12 mouse cellular contexts compared by ENCODE assay signal in the genomic region with DNA sequence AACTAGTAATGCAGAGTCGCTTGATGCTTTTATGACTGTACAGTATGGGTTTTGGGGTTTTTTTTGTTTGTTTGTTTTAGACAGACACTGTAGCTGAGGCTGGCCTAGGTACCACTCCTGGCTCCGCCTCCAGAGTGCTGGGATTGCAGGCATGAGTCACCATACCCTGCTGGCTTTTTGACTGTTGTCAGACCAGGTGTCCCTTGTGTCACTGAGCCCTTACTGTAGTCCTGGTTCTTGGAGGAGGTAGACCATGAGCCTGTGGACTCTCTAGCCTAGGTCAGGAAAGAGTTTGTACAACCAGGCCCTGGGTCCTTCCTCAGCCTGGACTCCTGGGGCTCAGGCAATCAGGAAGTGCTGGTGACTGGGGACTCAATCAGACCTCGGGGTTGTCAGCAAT. TPM values are rescaled to one million over a fixed set of nuclear protein-coding genes. Genes with fewer than 3 reads are reported as not detected.
DNase-seq lines count a peak whose midpoint lies in the region; ATAC-seq and TF ChIP-seq lines count a peak whose summit lies in the region.
"Had no signal": no experiment of that assay in that cellular context is flagged by ENCODE, and none has a peak within 500 bp of the region (broad histone marks: within the 10 kb centered on the region; RNA-seq: fewer than 3 reads in every experiment).

No protein-coding gene starts in this region.

- no peak for ATAC-seq in embryonic facial prominence, embryonic 13.5 days (ENCODE audit: insufficient number of reproducible peaks, insufficient read depth, low FRiP score, low TSS enrichment, low read depth)
- ATAC-seq in liver, postnatal 0 days: 0 out of 2 replicates have a peak, but pooled peaks have one; percentile 25

- H3K9me3 ChIP-seq in heart, embryonic 10.5 days: no peaks in the 10 kb centered on the region
- no peaks in the 10 kb centered on the region for H3K9me3 ChIP-seq in embryonic facial prominence, embryonic 13.5 days
- H3K9me3 ChIP-seq in liver, postnatal 0 days (ENCODE audit: low read length): no peaks in the 10 kb centered on the region
- H3K9me3 ChIP-seq: neural tube, embryonic 15.5 days had no signal

- 67% methylated on average over 3 of the region's 3 CpGs for WGBS in heart, embryonic 10.5 days
- 77% methylated on average over 3 of the region's 3 CpGs for WGBS in embryonic facial prominence, embryonic 13.5 days
- WGBS in liver, postnatal 0 days (ENCODE audit: insufficient replicate concordance): 52% methylated on average over 3 of the region's 3 CpGs

- no peak overlapping the region for H3K4me3 ChIP-seq in heart, embryonic 10.5 days
- no peak overlapping the region for H3K4me3 ChIP-seq in embryonic facial prominence, embryonic 13.5 days
- H3K4me3 ChIP-seq in liver, postnatal 0 days (ENCODE audit: low read depth, low read length): no peak overlapping the region
- H3K4me3 ChIP-seq: neural tube, embryonic 15.5 days had no signal

- no peaks in the 10 kb centered on the region for H3K27me3 ChIP-seq in heart, embryonic 10.5 days (ENCODE audit: insufficient read depth, poor library complexity, severe bottlenecking)
- no peaks in the 10 kb centered on the region for H3K27me3 ChIP-seq in embryonic facial prominence, embryonic 13.5 days
- no peaks in the 10 kb centered on the region for H3K27me3 ChIP-seq in liver, postnatal 0 days (ENCODE audit: insufficient read depth, low read length)

- H3K9ac ChIP-seq in embryonic facial prominence, embryonic 13.5 days: no peak overlapping the region
- no peak overlapping the region for H3K9ac ChIP-seq in liver, postnatal 0 days (replicated peaks)
- H3K9ac ChIP-seq: neural tube, embryonic 15.5 days had no signal

- no peak for TF ChIP-seq EP300 in liver, postnatal 0 days (IDR thresholded peaks at IDR 0.05; ENCODE audit: low read depth)

- H3K4me1 ChIP-seq in heart, embryonic 10.5 days: peaks cover 54% of the 10 kb centered on the region
- H3K4me1 ChIP-seq in embryonic facial prominence, embryonic 13.5 days: peaks cover 77% of the 10 kb centered on the region
- peaks cover 43% of the 10 kb centered on the region for H3K4me1 ChIP-seq in liver, postnatal 0 days (ENCODE audit: insufficient read depth)

- H3K36me3 ChIP-seq in heart, embryonic 10.5 days: 0 out of 2 replicates have a peak, but pooled peaks cover 3% of the 10 kb centered on the region
- H3K36me3 ChIP-seq in embryonic facial prominence, embryonic 13.5 days: no peaks in the 10 kb centered on the region
- no peaks in the 10 kb centered on the region for H3K36me3 ChIP-seq in liver, postnatal 0 days (replicated peaks; ENCODE audit: insufficient read depth, low read length)
- H3K36me3 ChIP-seq: neural tube, embryonic 15.5 days had no signal

- 0 out of 2 replicates have a peak overlapping the region, but pooled peaks have one; percentile 1 for H3K4me2 ChIP-seq in embryonic facial prominence, embryonic 13.5 days
- H3K4me2 ChIP-seq in liver, postnatal 0 days (ENCODE audit: low read depth, low read length): no peak overlapping the region
- H3K4me2 ChIP-seq: midbrain, embryonic 11.5 days; neural tube, embryonic 15.5 days had no signal

- 0 out of 2 replicates have a peak overlapping the region, but pooled peaks have one; percentile 17 for H3K27ac ChIP-seq in heart, embryonic 10.5 days
- H3K27ac ChIP-seq in embryonic facial prominence, embryonic 13.5 days: peak overlapping the region; percentile 74
- H3K27ac ChIP-seq in liver, postnatal 0 days (ENCODE audit: low read depth): no peak overlapping the region
- H3K27ac ChIP-seq: kidney, postnatal 0 days; neural tube, embryonic 15.5 days had no signal

- intact Hi-C loops in heart, postnatal 25 days (cut with DNase I): no loop called here
- intact Hi-C loops in left cerebral cortex, postnatal 14 days (cut with DNase I): no loop called here

- TF ChIP-seq CTCF in liver, postnatal 0 days (IDR thresholded peaks at IDR 0.05; ENCODE audit: low read depth): no peak

- DNase-seq in heart, embryonic 10.5 days (ENCODE audit: low spot score): no peak
- no peak for DNase-seq in heart, postnatal 25 days (ENCODE audit: low spot score)
- DNase-seq in adrenal gland, postnatal 25 days: peak; percentile 39
- no peak for DNase-seq in liver, postnatal 0 days
- no peak for DNase-seq in left cerebral cortex, postnatal 14 days (ENCODE audit: low spot score in 2 of 2)
- DNase-seq in T-cell, adult 2 months (ENCODE audit: low spot score): no peak
- DNase-seq in right cerebral cortex, postnatal 25 days: no peak

RNA-seq across cellular contexts. Expression of gene Itgb5, which starts 7.7 kb away (rescaled TPM):
- polyA plus RNA-seq in heart, embryonic 10.5 days (2016; fragmentation: Nextera tagmentation; extraction: Ambion mirVana): 35.0 and 37.3 TPM in 2 replicates
- total RNA-seq in heart, postnatal 25 days (2021): 10 to 100 TPM; 73.9 to 80.2 TPM
- 159 and 212 TPM in 2 replicates for total RNA-seq in adrenal gland, postnatal 25 days (2021)
- polyA plus RNA-seq in embryonic facial prominence, embryonic 13.5 days (2015; fragmentation: Nextera tagmentation; extraction: Ambion mirVana): 47.7 and 94.8 TPM in 2 replicates
- polyA plus RNA-seq in liver, postnatal 0 days (2015; fragmentation: Nextera tagmentation; extraction: Ambion mirVana): 16.1 and 19.2 TPM in 2 replicates
- 10 to 100 TPM; 32.5 to 32.7 TPM for total RNA-seq in left cerebral cortex, postnatal 14 days (2021)

RNA-seq across cellular contexts. Expression of gene Muc13, which starts 43.4 kb away (rescaled TPM):
- polyA plus RNA-seq in heart, embryonic 10.5 days (2016; fragmentation: Nextera tagmentation; extraction: Ambion mirVana): 0.36 and 1.7 TPM in 2 replicates
- under 1 TPM in 1 of 2 experiments, not detected in 1; 0.10 TPM for total RNA-seq in heart, postnatal 25 days (2021)
- not detected in 2 replicates for total RNA-seq in adrenal gland, postnatal 25 days (2021)
- 0.11 and 2.1 TPM in 2 replicates for polyA plus RNA-seq in embryonic facial prominence, embryonic 13.5 days (2015; fragmentation: Nextera tagmentation; extraction: Ambion mirVana)
- polyA plus RNA-seq in liver, postnatal 0 days (2015; fragmentation: Nextera tagmentation; extraction: Ambion mirVana): 1.2 TPM in 2 replicates
- not detected for total RNA-seq in left cerebral cortex, postnatal 14 days (2021)
- total RNA-seq: gastrocnemius, adult 8-10 months had no signal
- polyA plus RNA-seq: kidney, postnatal 0 days; neural tube, embryonic 15.5 days had no signal
